Mouse (Mus musculus): ENCODE measurements at regions not wholly inside any gene's neighbourhood (a gene's known extent, or its start where the extent isn't known, plus 50 kb on each side); places are given as distances from the start of the nearest gene placed in this dataset.

- Histone ChIP-seq H3K9ac (ENCODE audit: low read length) (no peak overlapping the region), H3K36me3 (ENCODE audit: control insufficient read depth, insufficient read depth, low read length) (no peaks in the 10 kb centered on the region), H3K4me1 (ENCODE audit: control insufficient read depth, insufficient read depth, low read length) (no peaks in the 10 kb centered on the region), H3K4me3 (ENCODE audit: low read depth, low read length) (no peak overlapping the region), H3K4me2 (no peak overlapping the region), H3K27ac (ENCODE audit: low read depth, low read length) (no peak overlapping the region), H3K9me3 (ENCODE audit: control insufficient read depth, low read length) (no peaks in the 10 kb centered on the region), H3K27me3 (ENCODE audit: control insufficient read depth, insufficient read depth, low read length) (no peaks in the 10 kb centered on the region)
- DNase-seq (ENCODE audit: low spot score, missing footprints) = no peak
- no peak for ATAC-seq (ENCODE audit: low FRiP score)
- 83% methylated on average over 3 of the region's 3 CpGs for WGBS
Measured at GRCm38 (mm10) chr2:169090256-169090655, 134.9 kb upstream of the Zfp64 start.

- H3K9ac ChIP-seq (ENCODE audit: low read length) = no peak overlapping the region
- H3K9me3 ChIP-seq (ENCODE audit: control insufficient read depth, low read length) = no peaks in the 10 kb centered on the region
- DNase-seq (ENCODE audit: low spot score, missing footprints) (no peak), ATAC-seq (ENCODE audit: low FRiP score) (no peak)
- H3K4me2 ChIP-seq = no peak overlapping the region
- H3K36me3 ChIP-seq (ENCODE audit: control insufficient read depth, insufficient read depth, low read length) = no peaks in the 10 kb centered on the region
- H3K4me1 ChIP-seq (ENCODE audit: control insufficient read depth, insufficient read depth, low read length) = no peaks in the 10 kb centered on the region
- H3K27me3 ChIP-seq (ENCODE audit: control insufficient read depth, insufficient read depth, low read length) = no peaks in the 10 kb centered on the region
- H3K4me3 ChIP-seq (ENCODE audit: low read depth, low read length) = no peak overlapping the region
- 80% methylated on average over 16 of the region's 16 CpGs for WGBS
- no peak overlapping the region for H3K27ac ChIP-seq (ENCODE audit: low read depth, low read length)
Measured at GRCm38 (mm10) chr2:169088870-169089484, 133.6 kb upstream of the Zfp64 start.

- WGBS = 88% methylated on average over 10 of the region's 10 CpGs
- H3K4me3 ChIP-seq (ENCODE audit: low read depth, low read length) = no peak overlapping the region
- H3K4me1 ChIP-seq (ENCODE audit: control insufficient read depth, insufficient read depth, low read length) = no peaks in the 10 kb centered on the region
- H3K9ac ChIP-seq (ENCODE audit: low read length) = no peak overlapping the region
- no peak overlapping the region for H3K27ac ChIP-seq (ENCODE audit: low read depth, low read length)
- H3K36me3 ChIP-seq (ENCODE audit: control insufficient read depth, insufficient read depth, low read length) = no peaks in the 10 kb centered on the region
- H3K9me3 ChIP-seq (ENCODE audit: control insufficient read depth, low read length) = no peaks in the 10 kb centered on the region
- DNase-seq (ENCODE audit: low spot score, missing footprints) = no peak
- H3K4me2 ChIP-seq = no peak overlapping the region
- no peak for ATAC-seq (ENCODE audit: low FRiP score)
- H3K27me3 ChIP-seq (ENCODE audit: control insufficient read depth, insufficient read depth, low read length) = no peaks in the 10 kb centered on the region
Measured at GRCm38 (mm10) chr2:169088301-169088700, 132.9 kb upstream of the Zfp64 start.

GRCm38 (mm10) chr2:169071267-169071666 is 115.9 kb upstream of the Zfp64 start:
- ATAC-seq (ENCODE audit: low FRiP score) = no peak
- H3K9me3 ChIP-seq (ENCODE audit: control insufficient read depth, low read length) = no peaks in the 10 kb centered on the region; the same call in 1 of the 2 replicates
- H3K4me3 ChIP-seq (ENCODE audit: low read depth, low read length) = no peak overlapping the region
- H3K4me1 ChIP-seq (ENCODE audit: control insufficient read depth, insufficient read depth, low read length) = no peaks in the 10 kb centered on the region
- no peak overlapping the region for H3K9ac ChIP-seq (ENCODE audit: low read length)
- no peak overlapping the region for H3K27ac ChIP-seq (ENCODE audit: low read depth, low read length)
- DNase-seq (ENCODE audit: low spot score, missing footprints) = no peak
- no peak overlapping the region for H3K4me2 ChIP-seq
- no peaks in the 10 kb centered on the region for H3K27me3 ChIP-seq (ENCODE audit: control insufficient read depth, insufficient read depth, low read length)
- no peaks in the 10 kb centered on the region for H3K36me3 ChIP-seq (ENCODE audit: control insufficient read depth, insufficient read depth, low read length)

GRCm38 (mm10) chr2:169065166-169065698 is 109.8 kb upstream of the Zfp64 start:
- Histone ChIP-seq H3K36me3 (ENCODE audit: control insufficient read depth, insufficient read depth, low read length) (no peaks in the 10 kb centered on the region), H3K27ac (ENCODE audit: low read depth, low read length) (no peak overlapping the region), H3K4me2 (no peak overlapping the region), H3K27me3 (ENCODE audit: control insufficient read depth, insufficient read depth, low read length) (no peaks in the 10 kb centered on the region), H3K4me1 (ENCODE audit: control insufficient read depth, insufficient read depth, low read length) (no peaks in the 10 kb centered on the region), H3K9me3 (ENCODE audit: control insufficient read depth, low read length) (no peaks in the 10 kb centered on the region), H3K9ac (ENCODE audit: low read length) (no peak overlapping the region), H3K4me3 (ENCODE audit: low read depth, low read length) (no peak overlapping the region)
- no peak for DNase-seq (ENCODE audit: low spot score, missing footprints)
- 85% methylated on average over 16 of the region's 16 CpGs for WGBS
- ATAC-seq (ENCODE audit: low FRiP score) = no peak

- Histone ChIP-seq H3K27me3 (ENCODE audit: control insufficient read depth, insufficient read depth, low read length) (no peaks in the 10 kb centered on the region), H3K36me3 (ENCODE audit: control insufficient read depth, insufficient read depth, low read length) (no peaks in the 10 kb centered on the region), H3K4me1 (ENCODE audit: control insufficient read depth, insufficient read depth, low read length) (no peaks in the 10 kb centered on the region), H3K9ac (ENCODE audit: low read length) (no peak overlapping the region), H3K27ac (ENCODE audit: low read depth, low read length) (no peak overlapping the region), H3K4me3 (ENCODE audit: low read depth, low read length) (no peak overlapping the region), H3K9me3 (ENCODE audit: control insufficient read depth, low read length) (no peaks in the 10 kb centered on the region; the same call in 1 of the 2 replicates), H3K4me2 (no peak overlapping the region)
- peak; percentile 98 for DNase-seq (ENCODE audit: low spot score, missing footprints)
- WGBS = 12% methylated on average over 11 of the region's 11 CpGs
- no peak for ATAC-seq (ENCODE audit: low FRiP score)
Measured at GRCm38 (mm10) chr2:169061520-169061919, 106.1 kb upstream of the Zfp64 start.

GRCm38 (mm10) chr2:169060495-169060894 is 105.1 kb upstream of the Zfp64 start:
- H3K27ac ChIP-seq (ENCODE audit: low read depth, low read length) = no peak overlapping the region
- no peaks in the 10 kb centered on the region for H3K4me1 ChIP-seq (ENCODE audit: control insufficient read depth, insufficient read depth, low read length)
- H3K9ac ChIP-seq (ENCODE audit: low read length) = no peak overlapping the region
- H3K4me3 ChIP-seq (ENCODE audit: low read depth, low read length) = no peak overlapping the region
- 67% methylated on average over 13 of the region's 13 CpGs for WGBS
- H3K27me3 ChIP-seq (ENCODE audit: control insufficient read depth, insufficient read depth, low read length) = no peaks in the 10 kb centered on the region
- DNase-seq (ENCODE audit: low spot score, missing footprints) (no peak), ATAC-seq (ENCODE audit: low FRiP score) (no peak)
- no peak overlapping the region for H3K4me2 ChIP-seq
- H3K36me3 ChIP-seq (ENCODE audit: control insufficient read depth, insufficient read depth, low read length) = no peaks in the 10 kb centered on the region
- H3K9me3 ChIP-seq (ENCODE audit: control insufficient read depth, low read length) = no peaks in the 10 kb centered on the region; the same call in 1 of the 2 replicates

GRCm38 (mm10) chr2:169057831-169058230 is 102.4 kb upstream of the Zfp64 start:
- Histone ChIP-seq H3K27me3 (ENCODE audit: control insufficient read depth, insufficient read depth, low read length) (no peaks in the 10 kb centered on the region), H3K4me2 (no peak overlapping the region), H3K27ac (ENCODE audit: low read depth, low read length) (no peak overlapping the region), H3K4me1 (ENCODE audit: control insufficient read depth, insufficient read depth, low read length) (no peaks in the 10 kb centered on the region), H3K4me3 (ENCODE audit: low read depth, low read length) (no peak overlapping the region), H3K9me3 (ENCODE audit: control insufficient read depth, low read length) (no peaks in the 10 kb centered on the region; the same call in 1 of the 2 replicates), H3K9ac (ENCODE audit: low read length) (no peak overlapping the region), H3K36me3 (ENCODE audit: control insufficient read depth, insufficient read depth, low read length) (no peaks in the 10 kb centered on the region)
- WGBS = 74% methylated on average over 5 of the region's 5 CpGs
- no peak for ATAC-seq (ENCODE audit: low FRiP score)
- no peak for DNase-seq (ENCODE audit: low spot score, missing footprints)

- Histone ChIP-seq H3K9me3 (ENCODE audit: control insufficient read depth, low read length) (no peaks in the 10 kb centered on the region), H3K4me3 (ENCODE audit: low read depth, low read length) (no peak overlapping the region), H3K27me3 (ENCODE audit: control insufficient read depth, insufficient read depth, low read length) (no peaks in the 10 kb centered on the region), H3K36me3 (ENCODE audit: control insufficient read depth, insufficient read depth, low read length) (no peaks in the 10 kb centered on the region), H3K4me2 (no peak overlapping the region), H3K9ac (ENCODE audit: low read length) (no peak overlapping the region), H3K4me1 (ENCODE audit: control insufficient read depth, insufficient read depth, low read length) (no peaks in the 10 kb centered on the region), H3K27ac (ENCODE audit: low read depth, low read length) (no peak overlapping the region)
- DNase-seq (ENCODE audit: low spot score, missing footprints) (no peak), ATAC-seq (ENCODE audit: low FRiP score) (no peak)
- WGBS = 90% methylated on average over 14 of the region's 14 CpGs
Measured at GRCm38 (mm10) chr2:169049947-169050346, 94.6 kb upstream of the Zfp64 start.
